Mouse (Mus musculus): Measurements from ENCODE around the gene Tmem110. TPM values are rescaled to one million over a fixed set of nuclear protein-coding genes. Genes with fewer than 3 reads are reported as not detected.

Gene Tmem110
- total RNA-seq, 1 experiment from 2014 or later = 27.1 TPM

- DNase-seq = no peak
These were observed 77.6 kb downstream of the Tmem110 start for GRCm38 (mm10) chr14:30903036-30903435.

DNA sequence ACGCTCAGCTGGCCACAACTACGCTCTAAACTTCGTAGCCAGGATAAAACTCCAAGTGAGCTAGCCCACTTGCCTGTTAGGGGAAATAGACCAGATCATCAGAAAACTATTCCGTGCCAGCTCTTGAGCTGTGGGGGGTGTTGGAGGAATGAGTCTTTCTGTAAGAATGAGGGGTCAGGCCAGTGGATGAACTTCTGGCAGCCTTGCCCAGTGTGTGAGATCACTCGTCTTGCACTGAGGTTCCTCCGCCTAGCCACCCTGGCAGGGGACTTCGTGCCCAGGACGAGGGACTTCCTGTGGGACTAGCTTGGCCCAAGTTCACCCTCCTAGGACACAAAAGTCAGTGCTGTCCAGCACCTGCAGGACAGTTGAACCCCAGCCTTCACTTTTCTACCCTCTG, 78.9 kb downstream of the Tmem110 start:
- no peak for DNase-seq

- no peak for DNase-seq
These were observed 80.6 kb downstream of the Tmem110 start for GRCm38 (mm10) chr14:30906001-30906400.

GRCm38 (mm10) chr14:30907814-30908265, 82.5 kb downstream of the Tmem110 start:
- DNase-seq = no peak

DNA sequence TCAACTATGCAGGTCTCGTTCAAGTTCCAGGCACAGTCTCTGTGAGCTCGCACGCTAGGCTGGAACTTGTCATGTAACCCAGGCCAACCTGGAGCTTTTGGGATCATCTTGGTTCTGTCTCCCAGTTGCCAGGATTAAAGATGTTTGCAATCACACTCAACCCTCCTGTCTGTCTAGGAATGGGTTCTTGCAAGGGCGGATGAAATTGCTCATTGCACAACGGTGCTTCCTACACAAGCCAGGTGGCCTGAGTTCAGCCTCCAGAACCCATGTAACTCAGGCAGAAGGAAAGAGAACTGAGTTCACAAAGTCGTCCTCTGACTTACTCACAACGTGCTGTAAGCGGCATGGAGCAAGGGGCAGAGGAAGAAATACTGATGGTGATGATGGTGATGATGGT, 85.8 kb downstream of the Tmem110 start:
- DNase-seq = no peak

GRCm38 (mm10) chr14:30912641-30913040, 87.3 kb downstream of the Tmem110 start:
- no peak for DNase-seq

DNA sequence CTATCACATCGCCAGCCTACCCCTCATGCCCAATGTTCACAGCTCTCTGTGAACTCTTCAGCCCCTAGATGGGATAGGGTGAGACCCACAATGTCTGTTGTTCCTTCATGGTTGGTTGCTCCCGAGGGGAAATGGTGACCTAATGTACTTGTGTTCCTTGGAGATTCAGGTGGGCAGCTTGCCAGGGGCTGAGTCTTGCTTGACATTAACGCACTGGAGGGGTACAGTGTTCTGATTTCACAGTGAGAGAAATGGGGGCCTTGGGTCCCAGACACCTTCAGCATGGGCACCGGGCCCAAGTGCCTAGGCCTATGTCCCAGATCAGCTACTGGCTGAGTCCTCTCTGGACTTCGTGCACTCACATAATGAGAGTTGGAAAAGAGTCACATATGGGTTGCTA, 88.0 kb downstream of the Tmem110 start:
- DNase-seq = peak; percentile 33

DNA sequence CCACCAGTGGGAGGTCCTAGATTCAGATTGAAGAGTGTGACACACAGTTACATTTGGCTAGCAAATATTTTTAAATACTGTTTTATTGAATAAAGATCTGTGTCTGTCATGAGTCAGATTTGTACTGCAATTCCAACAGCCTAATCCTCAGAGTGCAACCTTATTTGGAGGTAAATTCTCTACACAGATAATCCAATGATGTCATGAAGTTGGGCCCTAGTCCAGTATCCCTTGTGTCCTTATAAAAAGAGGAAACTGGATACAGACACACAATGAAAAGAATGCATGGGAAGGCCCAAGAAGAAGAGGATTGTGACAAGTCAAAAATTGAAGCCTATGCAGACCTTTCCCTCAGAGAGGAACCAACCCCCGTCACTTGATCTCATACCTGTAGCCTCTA, 91.1 kb downstream of the Tmem110 start:
- no peak for DNase-seq

DNA sequence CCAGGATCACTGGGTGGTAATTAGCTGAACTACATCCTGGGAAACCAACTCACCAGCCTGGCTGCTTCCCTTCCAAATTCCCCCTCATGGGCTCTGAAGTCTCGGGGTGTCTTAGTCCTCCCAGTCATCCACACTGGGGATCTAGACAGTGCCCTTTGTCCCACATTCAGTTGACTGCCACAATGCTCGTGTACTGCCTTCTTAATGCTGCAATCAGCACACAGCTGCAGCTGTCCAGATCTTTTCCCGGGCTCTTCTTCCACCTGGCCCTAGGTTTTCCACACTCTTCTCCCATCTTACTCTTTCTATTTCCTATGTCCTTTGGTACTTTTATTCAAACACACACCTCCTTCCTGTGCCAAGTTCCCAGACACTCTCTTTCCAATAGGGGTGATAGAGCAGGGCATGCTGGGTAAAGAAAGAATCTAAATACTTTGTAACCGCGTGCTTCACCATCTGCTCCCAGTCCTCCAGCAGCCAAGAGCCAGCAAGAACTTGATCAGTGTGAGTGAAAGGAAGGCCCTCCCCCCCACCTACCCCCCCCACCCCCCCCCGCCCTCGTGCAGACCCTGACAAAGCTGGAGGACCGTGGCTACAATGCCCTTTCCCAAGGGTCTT, 96.8 kb downstream of the Tmem110 start:
- no peak for DNase-seq

- DNase-seq = no peak
These were observed 98.2 kb downstream of the Tmem110 start, which contains the start of gene Itih3 for GRCm38 (mm10) chr14:30923375-30924105. Gene Itih3, minus strand, starts transcription at chr14:30923760.

DNA sequence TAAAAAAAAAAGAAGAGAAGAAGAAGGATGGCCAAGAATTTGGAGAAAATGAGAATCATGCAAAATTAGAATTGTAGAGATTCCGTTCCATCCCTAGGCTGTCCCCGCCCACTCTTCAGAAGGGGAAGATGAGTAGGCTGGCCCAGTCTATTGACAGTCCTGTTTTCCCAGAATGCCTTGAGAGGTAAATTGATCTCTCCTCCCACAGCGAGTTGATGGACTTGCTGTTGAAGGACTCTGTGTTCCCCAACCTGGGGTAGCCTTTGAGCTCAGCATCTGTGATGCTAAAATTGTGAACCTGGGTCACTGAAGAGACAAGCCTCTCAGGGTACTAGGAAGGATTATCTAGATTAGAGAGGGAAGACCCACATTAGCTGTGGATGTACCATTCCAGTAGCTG, 100.1 kb downstream of the Tmem110 start:
- no peak for DNase-seq

Other genes with a start within 250 kb of the Tmem110 start
- gene Prkcd, start 199.4 kb upstream of the Tmem110 start, total RNA-seq (2021) = 210 and 237 TPM in 2 replicates
- gene Rft1, start 171.2 kb upstream of the Tmem110 start, total RNA-seq (2021) = 23.7 and 32.8 TPM in 2 replicates
- gene Sfmbt1, start 110.7 kb upstream of the Tmem110 start, total RNA-seq (2021) = 28.4 and 35.0 TPM in 2 replicates
- 2.5 and 3.3 TPM in 2 replicates for gene Mustn1, start 53.6 kb downstream of the Tmem110 start, total RNA-seq (2021)
- gene Itih4, start 60.9 kb downstream of the Tmem110 start, total RNA-seq (2021) = 0.46 and 17.5 TPM in 2 replicates
- 0.30 and 5.2 TPM in 2 replicates for gene Itih3, start 98.2 kb downstream of the Tmem110 start, total RNA-seq (2021)
- gene Itih1, start 117.7 kb downstream of the Tmem110 start, total RNA-seq (2021) = 7.6 TPM in 1 of 2 replicates, not detected in the other
- 14.3 and 14.8 TPM in 2 replicates for gene Nek4, start 125.8 kb downstream of the Tmem110 start, total RNA-seq (2021)
- 42.0 and 56.9 TPM in 2 replicates for gene Glt8d1, start 175.8 kb downstream of the Tmem110 start, total RNA-seq (2021)
- 250 and 265 TPM in 2 replicates for gene Spcs1, start 176.1 kb downstream of the Tmem110 start, total RNA-seq (2021)
- gene Pbrm1, start 193.5 kb downstream of the Tmem110 start, total RNA-seq (2021) = 49.9 and 66.0 TPM in 2 replicates
- gene Gnl3, start 193.6 kb downstream of the Tmem110 start, total RNA-seq (2021) = 60.8 and 110 TPM in 2 replicates

Measured in adrenal gland, postnatal 25 days (tissue).